Mouse (Mus musculus): Measurements from ENCODE around the gene Zbtb24.

- TF ChIP-seq EP300 (IDR thresholded peaks at IDR 0.05; ENCODE audit: insufficient read depth, low read depth, low read length) (no peak), CTCF (IDR thresholded peaks at IDR 0.05) (no peak), POLR2A (IDR thresholded peaks at IDR 0.05; ENCODE audit: insufficient read depth, low read depth, low read length) (no peak)
Observed at GRCm38 (mm10) chr10:41486506-41487170, 36.5 kb downstream of the Zbtb24 start.
